Mouse (Mus musculus): Measurements from ENCODE around the gene Tpi1. TPM values are rescaled to one million over a fixed set of nuclear protein-coding genes. Genes with fewer than 3 reads are reported as not detected.
"Not testable (repeated sequence)": the region's sequence is repeated elsewhere in the genome, so short reads cannot be mapped to it uniquely, and the experiment has no call there.

Tpi1 gene
- polyA plus RNA-seq, 1 experiment from 2014 or later: 680 TPM

DNA sequence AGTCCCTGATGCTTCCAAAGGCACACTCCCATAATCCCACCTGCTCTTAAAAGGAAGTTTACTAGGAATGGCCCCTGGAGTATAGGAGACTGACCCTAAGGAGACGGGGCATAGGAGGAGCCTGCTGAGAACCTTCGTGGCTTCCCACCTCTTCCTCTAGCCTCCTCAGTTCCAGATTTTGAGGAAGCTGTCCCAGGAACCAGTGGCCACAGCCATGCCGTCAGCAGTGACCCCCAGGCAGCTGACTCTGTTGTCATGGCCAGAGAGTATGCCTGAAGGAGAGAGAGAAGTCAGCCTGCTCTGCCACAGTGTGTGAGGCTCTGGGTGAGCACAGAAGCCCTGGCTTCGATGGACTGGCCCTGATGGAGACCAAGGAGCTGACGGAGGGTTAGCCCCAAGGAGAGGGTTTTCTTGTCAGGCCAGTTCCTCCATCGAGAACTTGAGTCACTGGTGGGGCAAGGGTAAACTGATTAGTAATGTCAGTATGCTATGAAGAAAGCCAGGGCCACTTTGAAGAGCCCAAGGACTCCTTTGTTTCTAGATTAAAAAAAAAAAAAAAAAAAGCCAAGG, 20.5 kb upstream of the Tpi1 start:
- Histone ChIP-seq H3K27ac (ENCODE audit: low read length) (no peak overlapping the region), H3K9ac (ENCODE audit: low read length) (no peak overlapping the region), H3K4me2 (ENCODE audit: low read depth, low read length) (no peak overlapping the region), H3K9me3 (ENCODE audit: control insufficient read depth, low read length) (no peaks in the 10 kb centered on the region), H3K4me3 (ENCODE audit: low read length) (no peak overlapping the region), H3K27me3 (ENCODE audit: control insufficient read depth, insufficient read depth, low read depth, low read length) (no peaks in the 10 kb centered on the region), H3K4me1 (replicated peaks; ENCODE audit: control insufficient read depth, insufficient read depth, low read length) (peaks cover 27% of the 10 kb centered on the region), H3K36me3 (ENCODE audit: control insufficient read depth, insufficient read depth, low read length) (peaks cover 18% of the 10 kb centered on the region)
- WGBS: 79% methylated on average over 6 of the region's 6 CpGs
- ATAC-seq (ENCODE audit: low read depth): no peak

- no peaks in the 10 kb centered on the region for H3K27me3 ChIP-seq (ENCODE audit: control insufficient read depth, insufficient read depth, low read depth, low read length)
- no peak overlapping the region for H3K9ac ChIP-seq (ENCODE audit: low read length)
- WGBS: 90% methylated on average over 8 of the region's 8 CpGs
- ATAC-seq (ENCODE audit: low read depth): no peak
- no peak overlapping the region for H3K27ac ChIP-seq (ENCODE audit: low read length)
- H3K9me3 ChIP-seq (ENCODE audit: control insufficient read depth, low read length): no peaks in the 10 kb centered on the region
- H3K4me3 ChIP-seq (ENCODE audit: low read length): no peak overlapping the region
- H3K36me3 ChIP-seq (ENCODE audit: control insufficient read depth, insufficient read depth, low read length): peaks cover 18% of the 10 kb centered on the region
- peaks cover 19% of the 10 kb centered on the region for H3K4me1 ChIP-seq (replicated peaks; ENCODE audit: control insufficient read depth, insufficient read depth, low read length)
- H3K4me2 ChIP-seq (ENCODE audit: low read depth, low read length): no peak overlapping the region
Observed at GRCm38 (mm10) chr6:124831649-124832048, 17.6 kb upstream of the Tpi1 start.

DNA sequence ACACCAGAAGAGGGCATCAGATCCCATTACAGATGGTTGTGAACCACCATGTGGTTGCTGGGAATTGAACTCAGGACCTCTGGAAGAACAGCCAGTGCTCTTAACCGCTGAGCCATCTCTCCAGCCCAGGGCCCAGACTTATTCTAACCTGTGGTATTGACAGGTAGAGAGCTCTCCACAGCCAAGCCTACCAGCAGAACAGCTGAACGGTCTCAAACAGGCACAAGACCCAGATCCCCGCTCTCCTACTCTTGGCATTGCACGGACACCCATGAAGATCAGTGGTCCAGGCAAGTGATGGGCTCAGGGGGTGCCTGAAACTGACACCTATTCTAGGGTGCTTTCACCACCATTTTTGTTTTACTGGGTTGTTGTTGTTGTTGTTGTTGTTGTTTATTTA, 17.1 kb upstream of the Tpi1 start:
- H3K9ac ChIP-seq (ENCODE audit: low read length): not testable (repeated sequence)

GRCm38 (mm10) chr6:124829799-124830700, 16.0 kb upstream of the Tpi1 start:
- peak; percentile 86 for ATAC-seq (ENCODE audit: low read depth)
- H3K27ac ChIP-seq (ENCODE audit: low read length): peak overlapping the region; percentile 92
- no peaks in the 10 kb centered on the region for H3K27me3 ChIP-seq (ENCODE audit: control insufficient read depth, insufficient read depth, low read depth, low read length)
- WGBS: under 1% methylated on average over 38 of the region's 38 CpGs
- no peaks in the 10 kb centered on the region for H3K9me3 ChIP-seq (ENCODE audit: control insufficient read depth, low read length)
- H3K4me2 ChIP-seq (ENCODE audit: low read depth, low read length): peak overlapping the region; percentile 83
- peaks cover 14% of the 10 kb centered on the region for H3K4me1 ChIP-seq (replicated peaks; ENCODE audit: control insufficient read depth, insufficient read depth, low read length)
- H3K36me3 ChIP-seq (ENCODE audit: control insufficient read depth, insufficient read depth, low read length): peaks cover 18% of the 10 kb centered on the region
- H3K9ac ChIP-seq (ENCODE audit: low read length): peak overlapping the region; percentile 85
- peak overlapping the region; percentile 76 for H3K4me3 ChIP-seq (ENCODE audit: low read length)

More for the DNA sequence above, 17.1 kb upstream of the Tpi1 start:
- Histone ChIP-seq H3K4me2 (ENCODE audit: low read depth, low read length) (peak overlapping the region; percentile 83), H3K36me3 (ENCODE audit: control insufficient read depth, insufficient read depth, low read length) (peaks cover 18% of the 10 kb centered on the region), H3K4me3 (ENCODE audit: low read length) (peak overlapping the region; percentile 76), H3K4me1 (replicated peaks; ENCODE audit: control insufficient read depth, insufficient read depth, low read length) (peaks cover 19% of the 10 kb centered on the region)
- 92% methylated on average over 4 of the region's 4 CpGs for WGBS
- not testable (repeated sequence) for ATAC-seq (ENCODE audit: low read depth); H3K27me3 ChIP-seq (ENCODE audit: control insufficient read depth, insufficient read depth, low read depth, low read length); H3K27ac ChIP-seq (ENCODE audit: low read length); H3K9me3 ChIP-seq (ENCODE audit: control insufficient read depth, low read length)

DNA sequence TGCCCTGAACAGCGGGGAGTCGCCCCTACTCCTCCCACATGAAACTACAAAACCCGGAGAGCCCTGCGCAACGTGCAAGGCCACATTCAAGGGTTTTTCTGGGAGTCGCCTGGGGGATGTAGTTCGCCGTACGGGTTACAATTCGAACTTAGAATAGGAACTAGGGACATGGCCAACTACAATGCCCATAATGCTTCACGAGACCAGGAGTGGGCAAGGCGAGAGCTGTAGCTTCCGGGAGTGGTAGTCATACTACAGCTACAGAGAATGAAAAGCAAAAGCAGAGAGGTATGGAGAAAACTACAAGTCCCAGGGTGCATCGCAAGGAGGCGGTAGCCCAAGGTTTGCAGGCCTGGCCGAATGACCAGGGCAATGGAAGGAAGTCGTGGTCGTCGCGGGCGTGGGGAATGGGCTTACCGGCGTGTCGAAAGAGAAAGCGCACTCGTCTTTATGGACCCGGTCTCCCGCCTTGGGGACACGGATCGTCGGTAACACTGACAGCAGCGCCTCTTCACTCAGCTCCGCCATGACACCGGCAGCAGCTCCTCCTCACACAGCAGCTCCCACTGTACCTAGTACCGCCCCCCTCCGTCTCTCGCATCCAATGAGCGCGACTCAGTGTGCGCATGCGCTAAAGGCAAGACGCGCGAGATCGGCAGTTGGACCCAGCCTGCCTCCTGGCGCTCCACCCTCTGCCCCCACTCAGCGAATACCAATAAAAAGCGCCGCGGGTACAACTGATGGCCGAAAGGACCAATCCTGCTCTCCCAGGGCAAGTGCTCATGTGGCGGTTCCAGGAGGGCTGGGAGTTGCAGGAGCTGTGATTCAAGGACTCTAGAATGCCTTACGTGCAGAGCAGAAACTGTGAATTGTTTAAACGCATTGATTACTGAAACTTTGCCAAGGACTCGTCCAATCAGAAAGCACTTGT, 15.0 kb upstream of the Tpi1 start, which contains the start of the genes Usp5 and Cdca3:
Usp5 (minus strand) TSS at position 617 of the 931 bp plus-strand sequence.
Cdca3 (plus strand) TSS at position 680 of the 931 bp plus-strand sequence.
- Histone ChIP-seq H3K9ac (ENCODE audit: low read length) (peak within 1 kb of the TSS; percentile 85), H3K4me2 (ENCODE audit: low read depth, low read length) (peak within 1 kb of the TSS; percentile 83), H3K4me1 (replicated peaks; ENCODE audit: control insufficient read depth, insufficient read depth, low read length) (peaks cover 14% of the 10 kb centered on the region), H3K27me3 (ENCODE audit: control insufficient read depth, insufficient read depth, low read depth, low read length) (no peaks in the 10 kb centered on the region), H3K4me3 (ENCODE audit: low read length) (peak within 1 kb of the TSS; percentile 76), H3K36me3 (ENCODE audit: control insufficient read depth, insufficient read depth, low read length) (peaks cover 18% of the 10 kb centered on the region), H3K9me3 (ENCODE audit: control insufficient read depth, low read length) (no peaks in the 10 kb centered on the region), H3K27ac (ENCODE audit: low read length) (peak within 1 kb of the TSS; percentile 92)
- ATAC-seq (ENCODE audit: low read depth): peak; percentile 95
- under 1% methylated on average over 55 of the region's 55 CpGs for WGBS

DNA sequence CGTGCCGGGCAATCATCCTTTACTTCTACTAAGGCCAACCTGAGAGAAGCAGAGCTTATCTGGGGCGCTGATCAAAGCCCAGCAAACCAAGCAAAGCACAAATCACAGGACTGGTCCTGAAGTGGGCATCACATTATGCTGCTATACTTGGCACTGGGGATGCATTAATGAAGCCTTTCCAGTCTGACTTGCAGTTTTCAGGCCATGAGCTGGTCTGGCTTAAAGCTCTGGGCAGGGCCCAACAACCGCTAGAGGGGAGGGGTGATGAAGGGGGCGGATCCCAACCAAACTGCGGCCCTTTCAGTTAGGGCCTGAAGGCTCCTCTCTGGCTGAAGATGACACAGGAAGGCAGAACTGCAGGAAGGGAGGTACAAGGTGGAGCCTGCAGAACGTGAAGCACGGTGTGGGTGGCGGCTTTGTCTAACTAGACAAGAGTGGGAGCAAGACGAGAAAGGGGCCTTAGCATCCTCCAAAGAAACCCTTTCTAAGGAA, 14.1 kb upstream of the Tpi1 start:
- no peak for ATAC-seq (ENCODE audit: low read depth)
- Histone ChIP-seq H3K27me3 (ENCODE audit: control insufficient read depth, insufficient read depth, low read depth, low read length) (no peaks in the 10 kb centered on the region), H3K4me3 (ENCODE audit: low read length) (peak overlapping the region; percentile 76), H3K36me3 (ENCODE audit: control insufficient read depth, insufficient read depth, low read length) (peaks cover 22% of the 10 kb centered on the region), H3K9me3 (ENCODE audit: control insufficient read depth, low read length) (no peaks in the 10 kb centered on the region), H3K27ac (ENCODE audit: low read length) (peak overlapping the region; percentile 27; the same call in 1 of the 2 replicates), H3K9ac (ENCODE audit: low read length) (peak overlapping the region; percentile 57), H3K4me2 (ENCODE audit: low read depth, low read length) (peak overlapping the region; percentile 68), H3K4me1 (replicated peaks; ENCODE audit: control insufficient read depth, insufficient read depth, low read length) (peaks cover 14% of the 10 kb centered on the region)
- 18% methylated on average over 10 of the region's 10 CpGs for WGBS

DNA sequence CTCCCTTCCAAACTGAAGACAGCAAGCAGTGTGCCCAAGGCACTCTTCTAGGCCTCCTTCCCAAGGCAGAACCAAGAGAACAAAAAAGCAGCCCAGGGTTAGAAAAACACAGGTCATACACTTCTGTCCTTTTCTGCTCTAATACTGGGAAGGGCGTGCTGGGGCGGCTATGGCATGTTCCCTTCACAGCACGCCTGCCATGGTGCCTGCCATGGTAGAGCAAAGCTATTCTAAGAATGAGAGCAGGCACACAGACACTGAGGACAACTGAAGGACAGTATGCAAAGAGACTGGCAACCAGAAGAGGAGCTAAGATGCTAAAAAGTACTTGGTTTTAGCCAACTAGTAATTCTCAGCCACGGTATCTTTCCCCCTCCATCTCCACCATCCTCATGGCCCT, 8.0 kb upstream of the Tpi1 start:
- Histone ChIP-seq H3K4me2 (ENCODE audit: low read depth, low read length) (no peak overlapping the region), H3K9me3 (ENCODE audit: control insufficient read depth, low read length) (no peaks in the 10 kb centered on the region), H3K4me1 (replicated peaks; ENCODE audit: control insufficient read depth, insufficient read depth, low read length) (no peaks in the 10 kb centered on the region), H3K27me3 (ENCODE audit: control insufficient read depth, insufficient read depth, low read depth, low read length) (no peaks in the 10 kb centered on the region), H3K9ac (ENCODE audit: low read length) (no peak overlapping the region), H3K4me3 (ENCODE audit: low read length) (no peak overlapping the region), H3K27ac (ENCODE audit: low read length) (no peak overlapping the region), H3K36me3 (ENCODE audit: control insufficient read depth, insufficient read depth, low read length) (peaks cover 62% of the 10 kb centered on the region)
- WGBS: 92% methylated on average over 4 of the region's 4 CpGs
- no peak for ATAC-seq (ENCODE audit: low read depth)

GRCm38 (mm10) chr6:124820891-124821290, 6.8 kb upstream of the Tpi1 start:
- Histone ChIP-seq H3K9me3 (ENCODE audit: control insufficient read depth, low read length) (no peaks in the 10 kb centered on the region), H3K4me1 (replicated peaks; ENCODE audit: control insufficient read depth, insufficient read depth, low read length) (no peaks in the 10 kb centered on the region), H3K27ac (ENCODE audit: low read length) (no peak overlapping the region), H3K27me3 (ENCODE audit: control insufficient read depth, insufficient read depth, low read depth, low read length) (no peaks in the 10 kb centered on the region), H3K4me2 (ENCODE audit: low read depth, low read length) (no peak overlapping the region), H3K36me3 (ENCODE audit: control insufficient read depth, insufficient read depth, low read length) (peaks cover 65% of the 10 kb centered on the region), H3K4me3 (ENCODE audit: low read length) (no peak overlapping the region), H3K9ac (ENCODE audit: low read length) (no peak overlapping the region)
- WGBS: 89% methylated on average over 5 of the region's 5 CpGs
- no peak for ATAC-seq (ENCODE audit: low read depth)

All from lung, embryonic 16.5 days (tissue).